Mouse (Mus musculus) neural tube, embryonic 14.5 days (tissue): ENCODE data around the gene Uchl5. TPM values are rescaled to one million over a fixed set of nuclear protein-coding genes. Genes with fewer than 3 reads are reported as not detected.

Experiments used
- ATAC-seq: fragments of 200-750 bp; cut with Nextera tagmentation; 2 replicates; pipeline ENCODE4 v1.8.0; 2017; ENCODE audit warnings: low read depth, mild to moderate bottlenecking, moderate TSS enrichment, moderate library complexity
- H3K27ac ChIP-seq: fragments of 300-500 bp; sonication (generic); 2 replicates; pipeline ENCODE4 v1.5.1; 2014; ENCODE audit warnings: low read depth, mild to moderate bottlenecking, control low read depth, low read length, moderate library complexity, mixed read lengths
- H3K27me3 ChIP-seq: fragments of 300-500 bp; sonication (generic); 2 replicates; pipeline ENCODE4 v1.6.1; 2014; ENCODE audit warnings: low read length; ENCODE audit not compliant: control insufficient read depth, insufficient read depth
- H3K36me3 ChIP-seq: fragments of 300-500 bp; sonication (generic); 2 replicates; pipeline ENCODE4 v1.6.1; 2014; ENCODE audit warnings: low read length, mixed read lengths; ENCODE audit not compliant: control insufficient read depth, insufficient read depth
- H3K4me1 ChIP-seq: fragments of 300-500 bp; sonication (generic); 2 replicates; pipeline ENCODE4 v1.6.1; 2014; ENCODE audit warnings: low read length; ENCODE audit not compliant: control insufficient read depth, insufficient read depth
- H3K4me2 ChIP-seq: fragments of 300-500 bp; sonication (generic); 2 replicates; pipeline ENCODE4 v1.6.1; 2014; ENCODE audit warnings: mild to moderate bottlenecking, low read depth, low read length, control low read depth
- H3K4me3 ChIP-seq: fragments of 300-500 bp; sonication (generic); 2 replicates; pipeline ENCODE4 v1.5.1; 2014; ENCODE audit warnings: low read depth, low read length, control low read depth, mixed read lengths
- H3K9ac ChIP-seq: fragments of 300-500 bp; sonication (generic); replicated peaks from 2 replicates; pipeline ENCODE4 v1.6.1; 2014; ENCODE audit warnings: low read depth, mild to moderate bottlenecking, control low read depth, low read length, mixed read lengths
- H3K9me3 ChIP-seq: fragments of 300-500 bp; sonication (generic); 2 replicates; pipeline ENCODE4 v1.6.1; 2016; ENCODE audit warnings: low read length; ENCODE audit not compliant: control insufficient read depth
- WGBS: fragments of 180-500 bp; shearing (Covaris S2); extraction: QIAGEN DNeasy Blood & Tissue Kit; methylation state at CpG from one replicate; pipeline ENCODE4 v1.1.7; 2014; 5-methylcytosine and 5-hydroxymethylcytosine counted together
- polyA plus RNA-seq: library from polyadenylated mRNA; unstranded; fragments of >200 nt; fragmentation: Nextera tagmentation; extraction: Ambion mirVana; gene quantifications from 2 replicates; pipeline ENCODE4 v1.2.1, GENCODE M21; 2014

Gene Uchl5
- polyA plus RNA-seq, 1 experiment from 2014 or later, result 53.1 TPM

GRCm38 (mm10) chr1:143773909-143774308 is 3.2 kb upstream of the Uchl5 start:
- Histone ChIP-seq H3K36me3 (peaks cover 13% of the 10 kb centered on the region), H3K27ac (no peak overlapping the region), H3K27me3 (no peaks in the 10 kb centered on the region), H3K4me2 (no peak overlapping the region), H3K4me3 (no peak overlapping the region), H3K9me3 (no peaks in the 10 kb centered on the region), H3K9ac (no peak overlapping the region), H3K4me1 (peaks cover 25% of the 10 kb centered on the region)
- WGBS, result 77% methylated on average over 6 of the region's 6 CpGs
- no peak for ATAC-seq

GRCm38 (mm10) chr1:143777558-143778218 is 616 bp downstream of the Uchl5 start:
- H3K4me2 ChIP-seq, result peak overlapping the region; percentile 92
- H3K4me1 ChIP-seq, result peaks cover 25% of the 10 kb centered on the region
- peak; percentile 61 for ATAC-seq
- H3K9ac ChIP-seq, result peak overlapping the region; percentile 70
- H3K4me3 ChIP-seq, result peak overlapping the region; percentile 92
- no peaks in the 10 kb centered on the region for H3K9me3 ChIP-seq
- WGBS, result under 1% methylated on average over 29 of the region's 39 CpGs
- no peaks in the 10 kb centered on the region for H3K27me3 ChIP-seq
- no peaks in the 10 kb centered on the region for H3K36me3 ChIP-seq
- H3K27ac ChIP-seq, result peak overlapping the region; percentile 79

GRCm38 (mm10) chr1:143788584-143789227 is 11.6 kb downstream of the Uchl5 start:
- WGBS, result 77% methylated on average over 2 of the region's 2 CpGs
- H3K4me2 ChIP-seq, result no peak overlapping the region

GRCm38 (mm10) chr1:143803537-143803936 is 26.5 kb downstream of the Uchl5 start:
- Histone ChIP-seq H3K4me3 (no peak overlapping the region), H3K9ac (no peak overlapping the region), H3K4me1 (no peaks in the 10 kb centered on the region), H3K4me2 (no peak overlapping the region), H3K27ac (no peak overlapping the region), H3K36me3 (no peaks in the 10 kb centered on the region), H3K9me3 (no peaks in the 10 kb centered on the region), H3K27me3 (no peaks in the 10 kb centered on the region)
- WGBS, result 45% methylated on average over 4 of the region's 4 CpGs
- peak; percentile 90; the same call in 1 of the 2 replicates for ATAC-seq

More at GRCm38 (mm10) chr1:143788584-143789227, 11.6 kb downstream of the Uchl5 start:
- no peak overlapping the region for H3K27ac ChIP-seq
- H3K9me3 ChIP-seq, result no peaks in the 10 kb centered on the region
- H3K27me3 ChIP-seq, result no peaks in the 10 kb centered on the region
- no peak overlapping the region for H3K9ac ChIP-seq
- no peak for ATAC-seq
- no peaks in the 10 kb centered on the region for H3K4me1 ChIP-seq
- no peaks in the 10 kb centered on the region for H3K36me3 ChIP-seq
- no peak overlapping the region for H3K4me3 ChIP-seq

- Histone ChIP-seq H3K4me1 (no peaks in the 10 kb centered on the region), H3K27ac (no peak overlapping the region), H3K9me3 (no peaks in the 10 kb centered on the region), H3K4me3 (no peak overlapping the region), H3K36me3 (no peaks in the 10 kb centered on the region), H3K4me2 (no peak overlapping the region), H3K9ac (no peak overlapping the region), H3K27me3 (no peaks in the 10 kb centered on the region)
- 73% methylated on average over 6 of the region's 6 CpGs for WGBS
- ATAC-seq, result no peak
Measured at GRCm38 (mm10) chr1:143809062-143809461, 32.0 kb downstream of the Uchl5 start.

- 49% methylated on average over 7 of the region's 7 CpGs for WGBS
- Histone ChIP-seq H3K27me3 (no peaks in the 10 kb centered on the region), H3K4me3 (no peak overlapping the region), H3K4me1 (no peaks in the 10 kb centered on the region), H3K9ac (no peak overlapping the region), H3K4me2 (no peak overlapping the region), H3K36me3 (no peaks in the 10 kb centered on the region), H3K27ac (no peak overlapping the region), H3K9me3 (no peaks in the 10 kb centered on the region)
- peak; percentile 92 for ATAC-seq
Measured at GRCm38 (mm10) chr1:143813676-143814360, 36.7 kb downstream of the Uchl5 start.

- no peak overlapping the region for H3K9ac ChIP-seq
- H3K27me3 ChIP-seq, result no peaks in the 10 kb centered on the region
- peak; percentile 60; the same call in 1 of the 2 replicates for ATAC-seq
- no peaks in the 10 kb centered on the region for H3K4me1 ChIP-seq
- 57% methylated on average over 2 of the region's 2 CpGs for WGBS
- H3K36me3 ChIP-seq, result no peaks in the 10 kb centered on the region
- H3K4me2 ChIP-seq, result no peak overlapping the region
- no peaks in the 10 kb centered on the region for H3K9me3 ChIP-seq
- H3K4me3 ChIP-seq, result no peak overlapping the region
- H3K27ac ChIP-seq, result no peak overlapping the region
Measured at GRCm38 (mm10) chr1:143820096-143820877, 43.2 kb downstream of the Uchl5 start.

- 94% methylated on average over 3 of the region's 3 CpGs for WGBS
Measured at GRCm38 (mm10) chr1:143822677-143823076, 45.6 kb downstream of the Uchl5 start.

More at GRCm38 (mm10) chr1:143822677-143823076, 45.6 kb downstream of the Uchl5 start:
- Histone ChIP-seq H3K27ac (no peak overlapping the region), H3K4me3 (no peak overlapping the region), H3K9me3 (no peaks in the 10 kb centered on the region), H3K4me2 (no peak overlapping the region), H3K9ac (no peak overlapping the region), H3K36me3 (no peaks in the 10 kb centered on the region), H3K4me1 (no peaks in the 10 kb centered on the region), H3K27me3 (no peaks in the 10 kb centered on the region)
- ATAC-seq, result no peak
